Mouse (Mus musculus) megakaryocyte, adult 5-6 weeks (primary cell): Measurements from ENCODE around the gene Nr1i2. TPM values are rescaled to one million over a fixed set of nuclear protein-coding genes. Genes with fewer than 3 reads are reported as not detected.
"Not testable (repeated sequence)": the region's sequence is repeated elsewhere in the genome, so short reads cannot be mapped to it uniquely, and the experiment has no call there.

Experiments used
- ATAC-seq: 2 replicates; pipeline ENCODE4 v1.8.0; 2016; ENCODE audit warnings: mild to moderate bottlenecking, inconsistent platforms; ENCODE audit not compliant: poor library complexity, severe bottlenecking
- total RNA-seq, 2 experiments: library from RNA; stranded (forward) in 1 of 2; stranded (reverse) in 1 of 2; fragments of 153-499, 151-499 nt in 1 of 2; fragments of 221-1000, 200-1000 nt in 1 of 2; gene quantifications; 2 replicates each; pipeline versions ENCODE4 v1.2.3 to v1.2.4; 2015 to 2017

Gene Nr1i2
- total RNA-seq, 2 experiments from 2014 or later: not detected

DNA sequence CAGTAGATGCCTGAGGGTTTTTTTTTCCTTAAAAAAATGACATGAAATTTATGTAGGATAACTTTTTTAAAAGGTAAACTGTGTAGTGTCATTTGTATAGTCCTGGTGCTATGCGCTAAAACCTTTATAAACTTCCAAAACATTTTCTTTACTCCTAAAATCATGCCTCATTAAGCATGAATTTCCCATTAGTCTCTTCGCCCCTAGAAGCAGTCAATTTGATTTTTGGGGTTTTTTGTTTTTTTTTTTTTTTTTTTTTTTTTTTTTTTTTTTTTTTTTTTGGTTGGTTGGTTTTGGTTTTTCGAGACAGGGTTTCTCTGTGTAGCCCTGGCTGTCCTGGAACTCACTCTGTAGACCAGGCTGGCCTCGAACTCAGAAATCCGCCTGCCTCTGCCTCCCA lies 72.1 kb downstream of the Nr1i2 start:
- ATAC-seq: not testable (repeated sequence)

DNA sequence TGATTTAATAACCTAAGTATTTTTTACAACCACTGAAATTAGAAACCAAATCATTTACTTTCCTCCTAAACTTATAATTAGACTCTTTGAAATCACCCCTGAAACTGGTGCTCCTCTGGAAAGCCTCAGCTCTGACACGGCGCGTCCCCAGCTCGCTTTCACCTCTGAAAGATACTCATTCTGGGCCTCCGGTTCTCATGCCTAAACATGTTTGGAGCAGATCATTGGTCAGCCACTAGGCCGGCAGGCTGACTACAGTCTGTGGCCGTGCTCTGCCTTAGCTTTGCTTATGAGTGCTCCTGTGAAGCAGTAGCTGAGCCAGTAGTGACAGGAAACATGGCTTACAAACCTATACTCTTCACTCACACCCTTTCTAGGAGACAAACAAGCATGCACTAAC lies 89.4 kb downstream of the Nr1i2 start:
- ATAC-seq: no peak

Other genes with a start within 250 kb of the Nr1i2 start
- gene Gsk3b, start 205.8 kb downstream of the Nr1i2 start, total RNA-seq (2015): 64.2 and 73.2 TPM in 2 replicates
- 34.2 and 34.5 TPM in 2 replicates for gene Gsk3b, start 205.8 kb downstream of the Nr1i2 start, total RNA-seq (2017)
- gene Maats1, start 47.3 kb upstream of the Nr1i2 start, total RNA-seq (2015): not detected in 2 replicates
- gene Maats1, start 47.3 kb upstream of the Nr1i2 start, total RNA-seq (2017): not detected in 2 replicates
- 89.3 and 106 TPM in 2 replicates for gene Cox17, start 52.2 kb upstream of the Nr1i2 start, total RNA-seq (2015)
- 210 and 268 TPM in 2 replicates for gene Cox17, start 52.2 kb upstream of the Nr1i2 start, total RNA-seq (2017)
- gene Gm21987, start 52.2 kb upstream of the Nr1i2 start, total RNA-seq (2015): not detected in 2 replicates
- gene Gm21987, start 52.2 kb upstream of the Nr1i2 start, total RNA-seq (2017): not detected in 2 replicates
- 0.38 and 3.9 TPM in 2 replicates for gene Popdc2, start 67.4 kb upstream of the Nr1i2 start, total RNA-seq (2015)
- gene Popdc2, start 67.4 kb upstream of the Nr1i2 start, total RNA-seq (2017): 1.8 TPM in 1 of 2 replicates, not detected in the other
- gene Pla1a, start 138.3 kb upstream of the Nr1i2 start, total RNA-seq (2015): 0.38 TPM in 1 of 2 replicates, not detected in the other
- not detected in 2 replicates for gene Pla1a, start 138.3 kb upstream of the Nr1i2 start, total RNA-seq (2017)
- 30.6 and 30.9 TPM in 2 replicates for gene Adprh, start 157.9 kb upstream of the Nr1i2 start, total RNA-seq (2015)
- 18.3 and 19.2 TPM in 2 replicates for gene Adprh, start 157.9 kb upstream of the Nr1i2 start, total RNA-seq (2017)
- 6.5 and 10.4 TPM in 2 replicates for gene Cd80, start 160.7 kb upstream of the Nr1i2 start, total RNA-seq (2015)
- gene Cd80, start 160.7 kb upstream of the Nr1i2 start, total RNA-seq (2017): 3.0 and 4.0 TPM in 2 replicates
- 5.3 and 9.3 TPM in 2 replicates for gene Timmdc1, start 227.8 kb upstream of the Nr1i2 start, total RNA-seq (2015)
- 19.0 and 19.9 TPM in 2 replicates for gene Timmdc1, start 227.8 kb upstream of the Nr1i2 start, total RNA-seq (2017)